Mouse (Mus musculus): ENCODE measurements around the gene 3100002H09Rik.

3100002H09Rik gene

GRCm38 (mm10) chr4:124610703-124611102, at the start of gene 3100002H09Rik:
Gene 3100002H09Rik, minus strand, starts transcription at chr4:124610803.
- no peak for DNase-seq (ENCODE audit: low spot score)

DNA sequence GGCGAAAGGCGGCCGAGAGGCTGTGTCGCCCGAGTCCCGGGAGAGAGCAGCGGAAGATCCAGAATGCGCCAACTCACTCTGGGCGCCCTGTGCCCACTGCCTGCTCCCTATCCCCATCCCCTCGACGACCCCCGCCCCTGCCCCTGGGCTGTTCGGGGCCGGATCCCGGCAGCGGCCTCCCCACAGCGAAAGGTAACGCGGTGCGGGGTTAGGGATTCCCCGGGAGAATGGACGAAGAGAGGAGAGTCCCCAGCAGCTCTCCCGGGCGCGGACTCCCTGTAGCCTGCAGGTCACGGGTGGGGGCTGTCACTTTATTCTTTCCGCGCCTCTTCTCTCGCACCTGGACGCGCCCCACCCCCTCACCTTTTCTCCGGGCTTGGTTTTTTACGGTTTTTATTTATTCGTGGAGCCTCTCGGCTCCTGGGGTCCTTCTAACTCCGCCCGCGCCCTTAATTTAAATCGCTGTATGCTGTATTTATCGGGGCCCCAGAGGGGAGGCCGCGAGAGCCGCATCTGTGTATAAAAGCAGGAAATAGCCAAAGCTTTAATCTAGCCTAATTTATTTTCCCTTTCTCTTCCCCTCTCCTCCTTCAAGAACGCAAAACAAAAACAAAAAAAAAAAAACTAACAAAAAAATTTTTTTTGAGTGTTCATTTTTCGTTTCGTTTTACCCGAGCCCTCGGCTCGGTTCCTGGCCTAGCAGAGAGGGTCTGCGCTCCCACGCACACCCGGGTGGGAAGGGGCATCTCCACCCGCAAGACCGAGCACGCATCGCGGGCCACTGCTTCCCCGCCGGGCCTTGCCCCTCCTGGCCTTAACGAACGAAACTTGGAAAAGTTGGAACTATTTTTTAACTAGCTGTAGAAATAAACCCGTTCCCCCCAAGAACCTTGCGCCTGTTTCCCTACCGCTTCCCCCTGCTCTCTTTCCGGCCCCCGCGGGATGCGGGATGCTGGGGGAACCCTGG, 48.9 kb upstream of the 3100002H09Rik start:
- DNase-seq (ENCODE audit: low spot score) = peak; percentile 53

- DNase-seq (ENCODE audit: low spot score) = no peak
These were observed 47.8 kb upstream of the 3100002H09Rik start for GRCm38 (mm10) chr4:124658412-124658851.

GRCm38 (mm10) chr4:124657781-124658180, 47.2 kb upstream of the 3100002H09Rik start:
- DNase-seq (ENCODE audit: low spot score) = no peak

- peak; percentile 83 for DNase-seq (ENCODE audit: low spot score)
These were observed 46.4 kb upstream of the 3100002H09Rik start for GRCm38 (mm10) chr4:124656854-124657650.

GRCm38 (mm10) chr4:124656518-124656853, 45.9 kb upstream of the 3100002H09Rik start, which contains the start of gene Pou3f1:
Gene Pou3f1, plus strand, starts transcription at chr4:124656807.
- no peak for DNase-seq (ENCODE audit: low spot score)

DNA sequence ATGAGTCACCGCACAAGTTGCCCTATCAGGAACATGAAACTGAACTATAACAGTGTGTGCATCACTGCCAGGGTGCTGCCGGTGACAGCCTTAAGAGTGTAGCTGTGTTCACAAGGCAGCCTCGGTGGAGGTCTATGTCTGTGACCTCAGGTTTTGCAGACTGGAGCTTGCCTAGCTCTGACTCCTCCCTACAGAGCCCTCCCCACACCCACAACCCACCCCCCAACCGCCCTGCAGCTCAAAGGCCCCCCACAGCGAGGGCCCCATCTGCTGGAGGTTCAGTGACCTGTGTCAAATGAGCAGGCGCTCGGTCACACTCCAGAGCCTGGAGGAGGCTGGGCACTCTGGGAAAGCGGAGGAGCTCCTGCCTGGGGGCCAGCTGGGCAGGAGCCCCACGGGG, 42.3 kb upstream of the 3100002H09Rik start:
- DNase-seq (ENCODE audit: low spot score) = no peak

DNA sequence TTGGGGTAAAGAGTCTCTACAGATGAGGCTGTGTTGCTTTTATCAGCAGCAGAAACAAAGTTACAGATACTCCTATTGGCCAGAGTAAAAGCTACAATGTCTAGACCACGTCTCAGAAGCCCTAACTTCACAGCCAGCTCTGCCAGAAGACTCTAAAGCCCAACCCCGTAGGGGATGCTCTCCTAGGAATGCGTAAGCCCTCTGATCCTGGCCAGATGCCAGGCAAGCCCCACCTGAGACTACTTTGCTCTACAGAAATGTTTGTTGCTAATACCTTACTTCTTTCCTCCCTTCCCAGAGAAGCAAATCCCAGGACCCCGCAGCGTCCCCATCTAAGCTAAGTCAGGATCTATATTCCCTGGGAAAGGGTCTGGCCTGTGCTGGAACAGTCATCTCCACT, 37.3 kb upstream of the 3100002H09Rik start:
- DNase-seq (ENCODE audit: low spot score) = peak; percentile 54

GRCm38 (mm10) chr4:124646591-124646990, 36.0 kb upstream of the 3100002H09Rik start:
- DNase-seq (ENCODE audit: low spot score) = no peak

DNA sequence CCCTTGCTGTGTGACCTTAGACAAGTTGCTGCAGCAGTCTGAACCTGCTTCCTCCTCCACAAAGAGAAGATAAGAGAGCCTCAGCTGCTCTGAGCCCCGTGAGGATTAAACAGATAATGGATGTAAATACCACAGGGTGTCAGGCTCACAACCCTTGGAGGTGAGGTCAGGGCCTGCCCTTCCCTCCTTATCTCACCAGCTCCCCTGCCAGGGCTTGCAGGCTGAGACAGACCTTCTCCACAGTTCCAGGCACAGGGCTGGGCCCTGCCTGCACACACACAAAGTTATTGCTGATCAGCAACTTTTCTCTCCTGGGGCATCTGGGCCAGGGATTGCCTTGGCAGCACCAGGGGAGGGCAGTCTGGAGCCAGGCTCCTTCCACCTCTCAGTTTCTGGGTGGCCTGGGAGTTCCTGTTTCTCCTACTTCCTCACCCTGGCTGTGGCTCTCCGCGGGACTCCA, 34.4 kb upstream of the 3100002H09Rik start:
- DNase-seq (ENCODE audit: low spot score) = no peak

DNA sequence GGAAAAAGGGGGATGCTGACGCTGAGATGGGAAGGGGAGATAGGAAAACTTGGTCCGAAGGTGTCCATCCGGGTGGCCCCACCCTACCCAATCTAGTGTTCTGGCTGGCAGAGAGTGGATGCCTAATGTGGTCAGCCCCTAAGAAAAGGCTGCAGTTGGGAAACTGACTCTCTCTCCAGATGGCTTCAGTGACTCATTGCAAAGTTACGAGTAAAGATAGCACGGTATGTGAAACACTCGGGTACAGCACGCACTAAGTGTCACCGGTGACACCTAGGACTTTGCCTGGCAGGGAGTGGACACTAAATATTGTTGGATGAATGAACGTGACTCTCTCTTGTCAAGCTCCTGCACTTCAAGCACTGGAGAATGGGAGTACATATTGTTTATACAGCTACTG, 33.3 kb upstream of the 3100002H09Rik start:
- DNase-seq (ENCODE audit: low spot score) = no peak

DNA sequence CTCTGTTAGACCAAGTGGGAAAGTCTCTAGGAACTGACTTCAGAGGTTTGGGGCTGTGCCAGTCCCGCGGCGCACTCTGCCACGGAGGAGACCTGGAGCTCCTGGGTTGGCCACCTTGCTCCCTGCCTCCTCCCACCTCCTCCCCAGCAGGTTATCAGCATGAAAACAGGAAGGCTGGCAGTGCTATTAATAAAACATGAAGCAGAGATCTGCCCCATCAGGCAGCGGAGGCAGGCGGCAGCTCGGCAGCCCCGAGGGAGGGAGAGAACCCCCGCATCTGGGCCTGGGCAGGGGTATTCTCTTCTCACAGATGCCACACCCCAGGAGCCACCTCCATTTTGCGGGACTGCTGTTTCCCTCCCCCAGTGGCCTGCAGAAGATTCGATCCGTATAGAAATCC, 29.1 kb upstream of the 3100002H09Rik start:
- DNase-seq (ENCODE audit: low spot score) = no peak

DNA sequence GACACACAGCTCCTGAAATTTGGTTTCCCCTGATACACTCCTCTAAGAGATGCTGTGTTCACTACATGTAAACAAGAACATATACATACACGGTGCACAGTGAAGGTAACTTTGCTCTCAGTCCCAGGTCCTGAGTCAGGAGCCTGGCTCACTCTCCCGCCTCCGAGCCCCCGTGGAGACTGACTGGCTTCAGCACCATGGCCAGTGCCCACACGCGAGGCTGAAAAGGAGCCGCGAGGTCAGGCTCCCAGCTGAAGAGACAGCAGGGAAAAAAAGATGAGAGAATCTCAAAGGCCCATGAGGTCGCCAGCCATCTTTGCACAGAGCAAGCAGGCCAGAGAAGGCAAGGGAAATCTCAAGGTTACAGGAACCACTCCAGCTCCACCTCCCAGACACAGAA, 22.7 kb upstream of the 3100002H09Rik start:
- peak; percentile 81 for DNase-seq (ENCODE audit: low spot score)

GRCm38 (mm10) chr4:124632856-124633255, 22.3 kb upstream of the 3100002H09Rik start:
- no peak for DNase-seq (ENCODE audit: low spot score)

GRCm38 (mm10) chr4:124631456-124631855, 20.9 kb upstream of the 3100002H09Rik start:
- no peak for DNase-seq (ENCODE audit: low spot score)

GRCm38 (mm10) chr4:124626836-124627235, 16.2 kb upstream of the 3100002H09Rik start:
- no peak for DNase-seq (ENCODE audit: low spot score)

DNA sequence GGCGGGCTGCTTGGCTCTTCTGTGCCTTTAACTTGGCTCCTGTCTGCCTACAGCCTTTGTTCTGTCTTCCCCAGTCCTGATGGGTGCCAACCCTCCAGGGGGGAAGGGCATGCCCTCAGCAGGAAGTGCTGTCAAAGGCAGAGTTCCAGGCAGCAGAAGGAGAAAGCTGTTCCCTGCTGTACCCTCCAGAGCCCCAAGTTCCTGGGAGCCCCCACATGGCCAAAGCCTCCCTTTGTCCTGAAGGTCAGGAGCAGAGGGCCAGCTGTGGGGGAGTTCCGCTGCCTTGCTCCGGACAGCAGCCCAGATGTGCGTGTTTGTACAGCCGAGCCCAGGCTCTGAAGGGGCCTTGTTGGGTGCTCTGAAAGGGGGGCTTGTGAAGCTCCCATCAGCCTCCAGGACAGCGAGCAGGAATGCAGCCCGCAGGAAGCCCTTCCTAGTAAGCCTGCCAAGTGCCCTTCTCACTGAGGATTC, 13.5 kb upstream of the 3100002H09Rik start:
- DNase-seq (ENCODE audit: low spot score) = no peak

- DNase-seq (ENCODE audit: low spot score) = no peak
These were observed 12.0 kb upstream of the 3100002H09Rik start for GRCm38 (mm10) chr4:124622566-124622965.

- DNase-seq (ENCODE audit: low spot score) = no peak
These were observed 10.8 kb upstream of the 3100002H09Rik start for GRCm38 (mm10) chr4:124621406-124621805.

DNA sequence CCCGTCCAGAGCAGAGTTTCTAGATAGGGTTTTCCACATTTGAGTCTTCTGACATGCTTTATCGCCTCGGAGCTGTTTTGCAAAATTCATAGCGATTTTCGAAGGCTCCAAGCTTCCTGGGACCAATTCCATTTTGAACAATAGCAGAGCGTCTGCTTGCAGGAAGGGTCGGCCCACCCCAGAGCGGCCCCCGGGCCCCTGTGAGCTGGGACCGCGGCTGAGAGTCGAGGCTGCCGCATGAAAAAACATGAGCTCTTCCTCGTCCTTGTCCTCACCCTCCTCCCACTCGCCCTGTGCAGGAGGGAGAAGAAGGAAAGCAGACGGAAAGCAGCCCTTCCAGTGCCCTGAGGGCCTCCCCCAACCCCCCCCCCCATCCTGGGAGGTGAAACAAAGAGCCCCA, 8.0 kb upstream of the 3100002H09Rik start:
- no peak for DNase-seq (ENCODE audit: low spot score)

DNA sequence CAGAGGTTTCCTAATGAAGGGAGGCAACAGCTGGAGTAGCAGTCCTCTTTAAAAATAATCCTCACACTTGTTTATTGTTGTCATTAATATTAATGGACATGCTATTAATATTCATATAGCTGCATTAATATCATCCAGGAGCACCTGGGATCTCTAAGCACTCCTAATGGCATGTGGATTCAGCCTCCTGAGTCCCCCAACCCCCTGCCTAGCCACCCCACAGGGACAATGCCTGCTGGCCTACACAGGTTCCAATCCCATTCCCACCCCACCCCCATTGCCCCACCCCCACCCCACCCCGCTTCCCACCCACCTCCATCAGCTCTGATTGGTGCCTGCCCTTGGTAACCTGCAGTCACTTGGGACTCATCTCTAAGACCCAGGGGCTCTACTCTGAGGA, 6.0 kb upstream of the 3100002H09Rik start:
- no peak for DNase-seq (ENCODE audit: low spot score)

GRCm38 (mm10) chr4:124615986-124616385, 5.4 kb upstream of the 3100002H09Rik start:
- DNase-seq (ENCODE audit: low spot score) = no peak

All from testis, postnatal 10 days (tissue).